Mouse (Mus musculus) liver, postnatal 0 days (tissue): ENCODE measurements around the gene Gm48552. TPM values are rescaled to one million over a fixed set of nuclear protein-coding genes. Genes with fewer than 3 reads are reported as not detected.

Source experiments
- ATAC-seq: fragments of 200-750 bp; cut with Nextera tagmentation; 2 replicates; pipeline ENCODE4 v1.8.0; 2017; ENCODE audit warnings: mild to moderate bottlenecking, moderate library complexity
- DNase-seq: peaks from one replicate; pipeline ENCODE4 v3.0.0-alpha.2; 2016
- H3K27ac ChIP-seq: fragments of 300-500 bp; sonication (generic); 2 replicates; pipeline ENCODE4 v1.5.1; 2014; ENCODE audit warnings: antibody characterized with exemption, moderate library complexity, mild to moderate bottlenecking, low read depth
- H3K27me3 ChIP-seq: fragments of 300-500 bp; sonication (generic); 2 replicates; pipeline ENCODE4 v1.6.1; 2014; ENCODE audit warnings: low read length, control low read depth, mixed read lengths; ENCODE audit not compliant: insufficient read depth
- H3K36me3 ChIP-seq: fragments of 300-500 bp; sonication (generic); replicated peaks from 2 replicates; pipeline ENCODE4 v1.6.1; 2014; ENCODE audit warnings: mild to moderate bottlenecking, control low read depth, low read length, moderate library complexity, mixed read lengths; ENCODE audit not compliant: insufficient read depth
- H3K4me1 ChIP-seq: fragments of 300-500 bp; sonication (generic); 2 replicates; pipeline ENCODE4 v1.6.1; 2014; ENCODE audit warnings: antibody characterized with exemption, mild to moderate bottlenecking, control low read depth; ENCODE audit not compliant: insufficient read depth
- H3K4me2 ChIP-seq: fragments of 300-500 bp; sonication (generic); 2 replicates; pipeline ENCODE4 v1.6.1; 2014; ENCODE audit warnings: low read depth, mild to moderate bottlenecking, low read length, moderate library complexity, mixed read lengths
- H3K4me3 ChIP-seq: fragments of 300-500 bp; sonication (generic); 2 replicates; pipeline ENCODE4 v1.5.1; 2014; ENCODE audit warnings: low read depth, low read length
- H3K9ac ChIP-seq: fragments of 300-500 bp; sonication (generic); replicated peaks from 2 replicates; pipeline ENCODE4 v1.6.1; 2014; ENCODE audit warnings: mild to moderate bottlenecking, moderate library complexity
- H3K9me3 ChIP-seq: fragments of 300-500 bp; sonication (generic); 2 replicates; pipeline ENCODE4 v1.6.1; 2016; ENCODE audit warnings: mild to moderate bottlenecking, control low read depth, low read length, mixed read lengths
- CTCF ChIP-seq: sonication (generic); IDR thresholded peaks from 2 replicates; pipeline ENCODE4 v1.5.1; 2016; ENCODE audit warnings: antibody characterized with exemption, low read depth
- EP300 ChIP-seq: IDR thresholded peaks from 2 replicates; pipeline ENCODE4 v1.6.1; 2016; ENCODE audit warnings: antibody characterized with exemption, low read depth, mild to moderate bottlenecking
- WGBS: fragments of 180-500 bp; shearing (Covaris S2); extraction: QIAGEN DNeasy Blood & Tissue Kit; methylation state at CpG from one replicate; pipeline ENCODE4 v1.1.7; 2014; ENCODE audit not compliant: insufficient replicate concordance; 5-methylcytosine and 5-hydroxymethylcytosine counted together
- polyA plus RNA-seq: library from polyadenylated mRNA; unstranded; fragments of >200 nt; fragmentation: Nextera tagmentation; extraction: Ambion mirVana; gene quantifications from 2 replicates; pipeline ENCODE4 v1.2.1, GENCODE M21; 2015

Gene Gm48552
- polyA plus RNA-seq, 1 experiment from 2014 or later = not detected

DNA sequence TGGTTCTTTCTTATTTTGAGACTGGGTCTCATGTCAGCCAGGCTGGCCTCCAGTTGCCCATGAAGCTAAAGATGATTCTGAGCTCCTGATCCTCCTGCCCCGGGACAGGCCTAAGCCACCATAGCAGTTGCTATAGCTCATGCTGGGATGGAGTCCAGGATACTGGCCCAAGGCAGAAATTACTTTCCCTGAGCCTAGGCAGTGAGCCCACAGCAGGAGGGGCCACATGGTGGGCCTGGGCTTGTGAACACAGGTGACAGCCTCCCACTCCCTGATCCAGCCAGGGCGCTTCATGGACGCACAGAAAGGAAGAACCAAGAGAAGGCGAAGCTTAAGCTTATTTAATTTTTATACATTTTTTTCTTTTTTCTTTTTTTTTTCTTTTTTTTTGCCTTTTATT is 7.1 kb downstream of the Gm48552 start:
- Histone ChIP-seq H3K4me1 (peaks cover 18% of the 10 kb centered on the region), H3K4me2 (no peak overlapping the region), H3K36me3 (peaks cover 24% of the 10 kb centered on the region), H3K9ac (no peak overlapping the region), H3K4me3 (no peak overlapping the region), H3K27me3 (no peaks in the 10 kb centered on the region), H3K27ac (no peak overlapping the region), H3K9me3 (no peaks in the 10 kb centered on the region)
- DNase-seq = no peak
- ATAC-seq = no peak
- WGBS = 94% methylated on average over 4 of the region's 4 CpGs
- no peak for TF ChIP-seq EP300
- no peak for TF ChIP-seq CTCF

DNA sequence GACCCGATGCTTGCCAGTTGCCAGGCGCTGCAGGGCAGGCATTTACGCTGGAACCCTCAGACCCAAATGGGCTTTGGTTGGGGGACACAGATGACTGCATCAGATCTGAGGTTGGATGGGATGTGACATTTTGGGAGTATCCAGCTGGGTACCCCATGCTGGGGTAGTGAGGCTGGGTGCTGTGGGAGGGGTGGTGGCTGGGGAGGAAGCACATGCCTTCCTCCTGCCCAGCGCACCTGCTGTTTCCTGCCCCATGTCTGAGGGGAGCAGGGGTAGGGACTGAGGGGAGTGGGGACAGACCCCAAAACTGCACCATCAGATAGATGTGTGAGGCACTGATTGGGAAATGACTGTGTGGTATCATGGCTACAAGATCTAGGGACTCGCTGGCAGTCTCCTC is 7.9 kb downstream of the Gm48552 start:
- no peak for ATAC-seq
- 72% methylated on average over 5 of the region's 5 CpGs for WGBS
- no peak overlapping the region for H3K27ac ChIP-seq
- H3K4me1 ChIP-seq = peaks cover 23% of the 10 kb centered on the region
- no peak for DNase-seq
- peaks cover 25% of the 10 kb centered on the region for H3K36me3 ChIP-seq
- H3K27me3 ChIP-seq = no peaks in the 10 kb centered on the region
- no peak overlapping the region; the same call in 1 of the 2 replicates for H3K9ac ChIP-seq
- H3K9me3 ChIP-seq = no peaks in the 10 kb centered on the region
- H3K4me2 ChIP-seq = no peak overlapping the region
- H3K4me3 ChIP-seq = no peak overlapping the region
- TF ChIP-seq EP300 (no peak), CTCF (no peak)

DNA sequence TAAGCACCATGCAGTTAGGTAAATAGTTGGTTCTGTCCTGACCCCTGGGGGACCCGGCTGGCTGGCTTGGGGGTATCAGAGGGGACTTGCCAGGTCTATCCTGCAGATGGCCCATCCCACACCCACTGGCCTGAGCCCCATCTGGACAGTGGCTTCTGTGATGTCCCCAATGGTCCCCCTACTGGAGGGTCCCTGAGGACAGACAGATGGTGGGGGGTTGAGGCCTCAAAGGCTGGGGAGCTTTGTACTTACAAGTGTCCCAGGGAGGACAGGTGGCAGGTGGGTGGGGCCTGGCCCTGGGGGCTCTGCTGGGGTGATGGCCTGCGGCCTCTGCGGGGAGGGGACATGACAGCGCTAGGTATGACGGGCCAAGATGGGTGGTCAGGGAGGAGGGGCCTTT is 10.5 kb downstream of the Gm48552 start:
- H3K4me1 ChIP-seq = peaks cover 13% of the 10 kb centered on the region
- TF ChIP-seq CTCF = no peak
- TF ChIP-seq EP300 = no peak

DNA sequence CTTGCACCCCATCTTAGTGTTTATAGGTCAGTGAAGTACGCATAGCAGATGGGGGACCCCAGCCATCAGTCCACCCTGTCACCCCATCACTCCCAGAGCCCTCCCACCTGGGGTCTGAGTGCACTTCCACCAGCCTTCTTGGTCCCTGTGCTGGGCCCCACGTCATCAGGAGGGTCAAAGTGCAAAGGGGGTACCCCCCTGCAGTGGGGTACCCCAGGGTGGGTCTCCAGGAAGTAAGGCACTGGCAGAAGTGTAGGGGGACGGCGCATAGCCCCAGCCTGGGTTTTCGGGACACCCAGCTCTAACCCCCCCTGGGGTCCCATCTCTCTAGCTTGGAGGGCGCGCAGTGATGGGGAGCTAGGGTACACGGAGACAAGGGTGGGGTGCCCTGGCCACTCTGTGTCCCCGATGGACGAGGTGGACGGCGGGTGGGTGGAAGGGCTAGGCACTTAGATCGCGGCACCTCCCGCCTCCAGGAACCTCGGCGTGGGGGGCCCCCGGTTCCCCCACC is 11.0 kb downstream of the Gm48552 start:
- Histone ChIP-seq H3K27ac (no peak overlapping the region), H3K9me3 (no peaks in the 10 kb centered on the region), H3K27me3 (no peaks in the 10 kb centered on the region), H3K4me1 (peaks cover 14% of the 10 kb centered on the region), H3K4me3 (no peak overlapping the region), H3K9ac (no peak overlapping the region), H3K4me2 (no peak overlapping the region), H3K36me3 (peaks cover 31% of the 10 kb centered on the region)
- TF ChIP-seq CTCF (no peak), EP300 (no peak)
- WGBS = 79% methylated on average over 18 of the region's 18 CpGs
- DNase-seq = no peak
- no peak for ATAC-seq

More for the DNA sequence above, 10.5 kb downstream of the Gm48552 start:
- H3K27ac ChIP-seq = no peak overlapping the region
- no peak overlapping the region for H3K4me3 ChIP-seq
- H3K4me2 ChIP-seq = no peak overlapping the region
- no peaks in the 10 kb centered on the region for H3K9me3 ChIP-seq
- WGBS = 81% methylated on average over 5 of the region's 5 CpGs
- DNase-seq (no peak), ATAC-seq (no peak)
- no peak overlapping the region for H3K9ac ChIP-seq
- H3K27me3 ChIP-seq = no peaks in the 10 kb centered on the region
- peaks cover 27% of the 10 kb centered on the region for H3K36me3 ChIP-seq

DNA sequence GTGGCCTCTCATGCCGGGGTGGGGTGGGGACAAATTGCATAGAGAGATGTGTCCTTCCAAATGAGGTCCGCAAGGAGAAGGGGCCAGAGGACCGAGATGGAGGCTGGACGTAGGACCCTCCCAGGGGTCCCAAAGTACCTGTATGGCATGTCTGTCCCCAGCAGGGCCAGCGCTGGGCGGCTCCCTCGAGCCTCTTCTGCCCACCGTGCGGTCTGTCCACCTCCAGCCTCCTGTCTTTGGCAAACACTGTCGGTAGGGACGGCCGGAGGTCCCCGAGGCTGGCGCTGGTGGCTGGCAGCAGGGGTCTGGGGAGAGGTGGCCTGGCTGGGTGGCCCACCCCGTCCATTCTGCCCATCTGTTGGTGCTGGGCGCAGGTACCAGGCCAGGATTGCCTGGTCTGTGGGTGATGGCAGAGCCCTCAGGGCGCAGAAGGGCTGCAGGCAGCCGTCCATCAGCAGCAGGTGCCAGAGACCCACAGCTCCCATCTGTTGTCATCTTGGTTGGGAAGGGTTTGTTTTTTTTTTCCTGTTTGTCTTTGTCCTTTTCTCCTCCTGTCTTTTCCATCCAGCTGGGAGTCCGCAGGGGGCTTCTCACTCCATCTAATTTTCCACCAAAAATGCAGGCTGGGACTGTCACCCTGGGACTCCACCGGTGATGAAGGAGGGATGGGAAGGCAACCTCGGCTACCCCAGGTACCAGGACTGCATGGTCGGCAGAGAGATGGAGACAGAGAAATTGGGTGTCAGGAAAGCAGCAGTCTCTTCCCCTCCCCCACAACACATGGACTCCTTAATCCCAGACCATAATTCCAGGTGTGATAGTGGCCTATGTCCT is 11.8 kb downstream of the Gm48552 start:
- 75% methylated on average over 22 of the region's 22 CpGs for WGBS
- peaks cover 14% of the 10 kb centered on the region for H3K4me1 ChIP-seq
- no peaks in the 10 kb centered on the region for H3K9me3 ChIP-seq
- no peak overlapping the region for H3K9ac ChIP-seq
- H3K27ac ChIP-seq = peak overlapping the region; percentile 71; the same call in 1 of the 2 replicates
- TF ChIP-seq EP300 (no peak), CTCF (no peak)
- peaks cover 34% of the 10 kb centered on the region for H3K36me3 ChIP-seq
- ATAC-seq = no peak
- no peak for DNase-seq
- no peak overlapping the region for H3K4me2 ChIP-seq
- H3K4me3 ChIP-seq = no peak overlapping the region
- H3K27me3 ChIP-seq = no peaks in the 10 kb centered on the region

DNA sequence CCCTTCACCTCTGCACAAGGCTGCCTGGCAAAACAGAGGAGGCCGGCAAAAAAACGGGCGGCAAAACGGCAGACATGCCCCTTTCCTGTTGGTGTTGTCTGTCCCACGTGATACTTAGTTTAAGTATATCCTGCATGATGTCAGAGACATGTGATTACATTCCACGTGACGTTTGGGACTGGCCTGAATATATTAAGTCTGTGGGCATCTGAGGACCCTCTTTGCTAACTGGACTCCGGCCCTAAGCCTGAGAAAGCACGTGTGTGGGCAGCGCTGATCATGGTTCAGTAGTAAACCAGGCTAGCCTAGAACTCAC is 12.4 kb downstream of the Gm48552 start:
- no peak overlapping the region for H3K4me3 ChIP-seq
- H3K9ac ChIP-seq = no peak overlapping the region
- TF ChIP-seq EP300 (no peak), CTCF (no peak)
- H3K4me1 ChIP-seq = peaks cover 14% of the 10 kb centered on the region
- 59% methylated on average over 10 of the region's 10 CpGs for WGBS
- no peak overlapping the region for H3K4me2 ChIP-seq
- ATAC-seq (no peak), DNase-seq (no peak)
- H3K9me3 ChIP-seq = no peaks in the 10 kb centered on the region
- peak overlapping the region; percentile 71 for H3K27ac ChIP-seq
- H3K27me3 ChIP-seq = no peaks in the 10 kb centered on the region
- H3K36me3 ChIP-seq = peaks cover 34% of the 10 kb centered on the region
